7 mouse cellular contexts compared by ENCODE assay signal in genomic region chr1:57436408-57436807, GRCm38 (mm10). TPM values are rescaled to one million over a fixed set of nuclear protein-coding genes. Genes with fewer than 3 reads are reported as not detected.
DNase-seq lines count a peak whose midpoint lies in the region; ATAC-seq and TF ChIP-seq lines count a peak whose summit lies in the region.

No protein-coding gene starts in this region.

- no peaks in the 10 kb centered on the region for H3K27me3 ChIP-seq in hindbrain, postnatal 0 days (ENCODE audit: insufficient read depth, low read length)
- H3K27me3 ChIP-seq in liver, embryonic 13.5 days = no peaks in the 10 kb centered on the region

- H3K9ac ChIP-seq in hindbrain, postnatal 0 days (replicated peaks; ENCODE audit: low read length) = peak overlapping the region; percentile 30; the same call in 1 of the 2 replicates
- H3K9ac ChIP-seq in liver, embryonic 13.5 days = no peak overlapping the region

- H3K36me3 ChIP-seq in hindbrain, postnatal 0 days (ENCODE audit: insufficient read depth, low read length) = no peaks in the 10 kb centered on the region
- no peaks in the 10 kb centered on the region for H3K36me3 ChIP-seq in liver, embryonic 13.5 days

- 0 out of 2 replicates have a peak, but pooled peaks have one; percentile 40 for ATAC-seq in hindbrain, postnatal 0 days
- ATAC-seq in liver, embryonic 13.5 days (ENCODE audit: low read depth) = peak; percentile 74

- no peaks in the 10 kb centered on the region for H3K4me1 ChIP-seq in hindbrain, postnatal 0 days (ENCODE audit: insufficient read depth, low read length)
- peaks cover 13% of the 10 kb centered on the region for H3K4me1 ChIP-seq in liver, embryonic 13.5 days (replicated peaks)

- H3K9me3 ChIP-seq in hindbrain, postnatal 0 days (ENCODE audit: low read length) = no peaks in the 10 kb centered on the region
- H3K9me3 ChIP-seq in liver, embryonic 13.5 days (replicated peaks) = no peaks in the 10 kb centered on the region

- WGBS in hindbrain, postnatal 0 days = 58% methylated on average over 9 of the region's 9 CpGs
- 24% methylated on average over 9 of the region's 9 CpGs for WGBS in liver, embryonic 13.5 days (ENCODE audit: insufficient replicate concordance)

- no peak for TF ChIP-seq CTCF in hindbrain, postnatal 0 days (IDR thresholded peaks at IDR 0.05; ENCODE audit: low read depth)

- H3K4me3 ChIP-seq in hindbrain, postnatal 0 days (ENCODE audit: low read length) = peak overlapping the region; percentile 21
- H3K4me3 ChIP-seq in liver, embryonic 13.5 days (replicated peaks) = peak overlapping the region; percentile 1

- 0 out of 2 replicates have a peak overlapping the region, but pooled peaks have one; percentile 32 for H3K27ac ChIP-seq in hindbrain, postnatal 0 days
- H3K27ac ChIP-seq in liver, embryonic 13.5 days = no peak overlapping the region

- H3K4me2 ChIP-seq in hindbrain, postnatal 0 days (ENCODE audit: low read depth, low read length) = peak overlapping the region; percentile 56
- peak overlapping the region; percentile 45 for H3K4me2 ChIP-seq in liver, embryonic 13.5 days

- peak; percentile 62 for DNase-seq in CD4-positive helper T cell, adult 2 months (ENCODE audit: low read depth, low spot score)
- DNase-seq in Muller cell, postnatal 12 days (ENCODE audit: inconsistent ontology term) = peak; percentile 3
- peak; percentile 64 for DNase-seq in gastrocnemius, adult 18-20 months (ENCODE audit: low spot score)
- no peak for DNase-seq in hindbrain, postnatal 0 days (ENCODE audit: low spot score)
- DNase-seq in liver, embryonic 13.5 days = peak; percentile 54
- peak; percentile 50 for DNase-seq in skeletal muscle tissue, adult 2 months (ENCODE audit: low read depth, low spot score)
- DNase-seq in MN1 (ENCODE audit: low spot score) = no peak

RNA-seq across cellular contexts. Expression of gene Tyw5, which starts 29.5 kb away (rescaled TPM):
- total RNA-seq in gastrocnemius, adult 18-20 months (2021) = 1 to 10 TPM; 2.5 to 3.9 TPM
- total RNA-seq in hindbrain, postnatal 0 days (2014; rRNA removed) = 14.4 and 14.9 TPM in 2 replicates
- 29.8 and 31.4 TPM in 2 replicates for polyA plus RNA-seq in hindbrain, postnatal 0 days (2015; fragmentation: Nextera tagmentation; extraction: Ambion mirVana)
- 17.3 and 21.7 TPM in 2 replicates for polyA plus RNA-seq in liver, embryonic 13.5 days (2015; fragmentation: Nextera tagmentation; extraction: Ambion mirVana)

RNA-seq across cellular contexts. Expression of gene Maip1, which starts 30.3 kb away (rescaled TPM):
- total RNA-seq in gastrocnemius, adult 18-20 months (2021) = 1 to 10 TPM; 7.9 to 8.1 TPM
- 6.7 and 7.0 TPM in 2 replicates for total RNA-seq in hindbrain, postnatal 0 days (2014; rRNA removed)
- 19.8 and 20.4 TPM in 2 replicates for polyA plus RNA-seq in hindbrain, postnatal 0 days (2015; fragmentation: Nextera tagmentation; extraction: Ambion mirVana)
- polyA plus RNA-seq in liver, embryonic 13.5 days (2015; fragmentation: Nextera tagmentation; extraction: Ambion mirVana) = 11.1 and 12.6 TPM in 2 replicates

RNA-seq across cellular contexts. Expression of gene 1700066M21Rik, which starts 59.0 kb away (rescaled TPM):
- total RNA-seq in gastrocnemius, adult 18-20 months (2021) = 1 to 10 TPM; 2.2 to 2.3 TPM
- 20.3 and 56.1 TPM in 2 replicates for total RNA-seq in hindbrain, postnatal 0 days (2014; rRNA removed)
- 23.7 and 25.3 TPM in 2 replicates for polyA plus RNA-seq in hindbrain, postnatal 0 days (2015; fragmentation: Nextera tagmentation; extraction: Ambion mirVana)
- 8.9 and 11.6 TPM in 2 replicates for polyA plus RNA-seq in liver, embryonic 13.5 days (2015; fragmentation: Nextera tagmentation; extraction: Ambion mirVana)

Comparison
In these comparisons a context has a peak if more than half of its experiments do, and no peak if none do; other contexts are left out.
1. DNase-seq: peak in CD4-positive helper T cell, adult 2 months (single experiment), Muller cell, postnatal 12 days (single experiment), gastrocnemius, adult 18-20 months (single experiment), liver, embryonic 13.5 days (single experiment) and skeletal muscle tissue, adult 2 months (single experiment); none in hindbrain, postnatal 0 days (single experiment) and MN1 (single experiment).